Mouse (Mus musculus): ENCODE results near the gene Ifitm2. TPM values are rescaled to one million over a fixed set of nuclear protein-coding genes. Genes with fewer than 3 reads are reported as not detected.
"Not testable (repeated sequence)": the region's sequence is repeated elsewhere in the genome, so short reads cannot be mapped to it uniquely, and the experiment has no call there.

Ifitm2 gene
- polyA plus RNA-seq, 1 experiment from 2014 or later: 991 TPM

DNA sequence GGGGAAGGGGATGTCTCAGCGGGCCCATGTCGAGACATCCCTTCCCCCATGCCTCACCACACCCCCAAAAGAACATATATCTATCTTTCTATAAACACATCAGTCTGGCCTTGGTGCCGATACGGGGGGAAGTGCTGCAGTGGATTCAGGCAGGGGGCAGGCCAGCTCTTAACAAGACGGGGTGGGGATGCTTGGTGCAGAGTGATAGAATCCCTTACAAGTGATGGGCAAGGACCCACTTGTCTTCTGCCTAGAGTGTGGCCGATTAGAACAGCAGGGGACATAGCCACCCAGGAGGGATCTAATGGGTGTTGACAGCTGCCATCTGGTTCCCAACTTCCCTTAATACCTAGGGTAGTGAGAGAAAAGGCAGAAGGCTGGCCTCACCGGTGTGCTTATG, 15.1 kb upstream of the Ifitm2 start:
- no peak overlapping the region for H3K4me3 ChIP-seq (ENCODE audit: low read length)
- H3K36me3 ChIP-seq (ENCODE audit: insufficient read depth, low read length): no peaks in the 10 kb centered on the region
- no peak for ATAC-seq (ENCODE audit: low FRiP score, low TSS enrichment)
- WGBS: 47% methylated on average over 7 of the region's 7 CpGs
- H3K4me2 ChIP-seq (replicated peaks; ENCODE audit: low read depth, low read length): no peak overlapping the region
- H3K27ac ChIP-seq (ENCODE audit: low read length): peak overlapping the region; percentile 82; the same call in 1 of the 2 replicates
- H3K4me1 ChIP-seq (ENCODE audit: insufficient read depth, low read length): peaks cover 46% of the 10 kb centered on the region
- H3K9me3 ChIP-seq (ENCODE audit: low read length): no peaks in the 10 kb centered on the region
- H3K27me3 ChIP-seq (ENCODE audit: insufficient read depth, low read length): no peaks in the 10 kb centered on the region
- H3K9ac ChIP-seq (replicated peaks; ENCODE audit: low read length): no peak overlapping the region

DNA sequence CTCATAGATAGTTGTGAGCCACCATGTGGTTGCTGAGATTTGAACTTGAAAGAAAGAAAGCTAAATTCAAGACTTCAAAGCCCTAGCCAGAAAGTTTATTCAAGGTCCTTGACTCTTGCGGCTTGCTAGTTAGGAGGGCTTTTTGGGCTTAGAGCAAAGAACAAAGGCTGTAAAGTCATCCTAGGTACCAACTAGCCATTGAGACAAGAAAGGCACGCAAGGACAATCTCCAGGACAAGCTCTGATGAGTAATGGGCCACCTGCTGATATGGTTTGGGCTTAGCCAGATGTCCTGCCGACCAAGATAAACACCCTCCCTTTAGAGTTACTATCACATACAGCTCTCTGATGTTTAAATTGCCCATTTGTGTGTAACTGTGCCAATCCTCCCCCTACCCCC, 12.9 kb upstream of the Ifitm2 start:
- 26% methylated on average over 3 of the region's 3 CpGs for WGBS
- H3K27ac ChIP-seq (ENCODE audit: low read length): not testable (repeated sequence)
- H3K4me2 ChIP-seq (replicated peaks; ENCODE audit: low read depth, low read length): peak overlapping the region; percentile 44

DNA sequence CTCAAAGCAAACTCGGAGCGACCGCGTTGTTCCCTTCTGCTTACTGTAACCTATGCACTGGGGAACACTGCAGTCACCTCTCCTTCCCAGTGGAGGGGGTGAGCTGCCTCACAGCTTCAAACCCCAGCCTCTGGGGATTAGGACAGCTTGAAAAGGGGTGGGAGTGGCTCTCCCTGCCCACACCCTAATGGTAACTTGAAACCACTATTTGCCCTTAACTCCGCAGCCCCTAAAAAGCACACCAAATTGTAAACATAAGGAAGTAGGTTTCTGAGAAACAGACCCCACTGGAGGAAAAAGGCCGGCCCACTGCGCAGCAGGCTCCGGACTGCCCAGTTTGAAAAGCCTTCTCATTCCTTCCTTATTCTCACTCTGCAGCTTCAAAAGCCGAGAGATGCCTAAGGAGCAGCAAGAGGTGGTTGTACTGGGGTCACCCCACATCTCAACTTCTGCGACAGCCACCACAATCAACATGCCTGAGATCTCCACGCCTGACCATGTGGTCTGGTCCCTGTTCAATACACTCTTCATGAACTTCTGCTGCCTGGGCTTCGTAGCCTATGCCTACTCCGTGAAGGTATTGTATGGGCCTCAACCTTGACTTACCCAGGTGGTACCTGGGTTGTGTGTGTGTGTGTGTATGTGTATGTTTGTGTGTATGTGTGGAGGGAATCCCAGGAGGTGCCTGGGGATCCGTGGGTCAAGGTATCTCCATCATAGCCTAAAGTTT, 12.2 kb upstream of the Ifitm2 start:
- H3K9ac ChIP-seq (replicated peaks; ENCODE audit: low read length): peak overlapping the region; percentile 24
- peaks cover 35% of the 10 kb centered on the region for H3K4me1 ChIP-seq (ENCODE audit: insufficient read depth, low read length)
- H3K4me3 ChIP-seq (ENCODE audit: low read length): peak overlapping the region; percentile 21
- H3K27ac ChIP-seq (ENCODE audit: low read length): peak overlapping the region; percentile 70
- WGBS: 10% methylated on average over 14 of the region's 14 CpGs
- peak; percentile 43; the same call in 1 of the 2 replicates for ATAC-seq (ENCODE audit: low FRiP score, low TSS enrichment)
- H3K9me3 ChIP-seq (ENCODE audit: low read length): no peaks in the 10 kb centered on the region
- H3K27me3 ChIP-seq (ENCODE audit: insufficient read depth, low read length): no peaks in the 10 kb centered on the region
- H3K4me2 ChIP-seq (replicated peaks; ENCODE audit: low read depth, low read length): peak overlapping the region; percentile 44
- no peaks in the 10 kb centered on the region for H3K36me3 ChIP-seq (ENCODE audit: insufficient read depth, low read length)

More for the DNA sequence above, 12.9 kb upstream of the Ifitm2 start:
- not testable (repeated sequence) for H3K9me3 ChIP-seq (ENCODE audit: low read length); H3K36me3 ChIP-seq (ENCODE audit: insufficient read depth, low read length); H3K27me3 ChIP-seq (ENCODE audit: insufficient read depth, low read length); ATAC-seq (ENCODE audit: low FRiP score, low TSS enrichment); H3K9ac ChIP-seq (replicated peaks; ENCODE audit: low read length); H3K4me3 ChIP-seq (ENCODE audit: low read length)
- peaks cover 40% of the 10 kb centered on the region for H3K4me1 ChIP-seq (ENCODE audit: insufficient read depth, low read length)

- Histone ChIP-seq H3K4me3 (ENCODE audit: low read length) (peak within 1 kb of the TSS; percentile 21), H3K27ac (ENCODE audit: low read length) (peak within 1 kb of the TSS; percentile 70), H3K27me3 (ENCODE audit: insufficient read depth, low read length) (no peaks in the 10 kb centered on the region), H3K9ac (replicated peaks; ENCODE audit: low read length) (peak within 1 kb of the TSS; percentile 24), H3K36me3 (ENCODE audit: insufficient read depth, low read length) (no peaks in the 10 kb centered on the region), H3K4me2 (replicated peaks; ENCODE audit: low read depth, low read length) (peak within 1 kb of the TSS; percentile 44), H3K9me3 (ENCODE audit: low read length) (no peaks in the 10 kb centered on the region), H3K4me1 (ENCODE audit: insufficient read depth, low read length) (peaks cover 35% of the 10 kb centered on the region)
- no peak for ATAC-seq (ENCODE audit: low FRiP score, low TSS enrichment)
- WGBS: 89% methylated on average over 4 of the region's 4 CpGs
These were observed 11.1 kb upstream of the Ifitm2 start, which contains the start of gene Ifitm1 for GRCm38 (mm10) chr7:140966921-140967320. Ifitm1 (plus strand) TSS chr7:140967221.

DNA sequence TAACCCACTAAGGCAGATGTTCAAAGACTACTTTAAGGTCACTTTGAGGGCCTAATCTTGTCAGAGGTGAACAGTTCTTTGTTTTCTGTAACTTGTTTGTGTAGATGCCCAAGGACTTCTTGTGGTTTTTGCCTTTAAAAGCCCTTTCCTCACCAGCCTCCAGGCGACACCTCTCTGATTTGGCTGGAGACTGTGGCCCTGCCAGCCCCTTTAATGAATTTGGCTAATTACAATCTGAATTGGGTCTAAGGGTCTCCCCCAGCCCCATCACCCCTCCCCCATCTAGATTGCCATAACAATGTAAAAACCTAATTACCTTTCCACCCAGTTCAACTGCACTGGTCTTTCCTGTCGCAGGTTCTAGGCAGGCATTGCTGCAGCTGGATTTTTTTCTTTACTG, 6.9 kb upstream of the Ifitm2 start:
- no peak overlapping the region for H3K4me2 ChIP-seq (replicated peaks; ENCODE audit: low read depth, low read length)
- no peak overlapping the region for H3K4me3 ChIP-seq (ENCODE audit: low read length)
- H3K27ac ChIP-seq (ENCODE audit: low read length): no peak overlapping the region
- no peaks in the 10 kb centered on the region for H3K36me3 ChIP-seq (ENCODE audit: insufficient read depth, low read length)
- no peak overlapping the region for H3K9ac ChIP-seq (replicated peaks; ENCODE audit: low read length)
- H3K4me1 ChIP-seq (ENCODE audit: insufficient read depth, low read length): peaks cover 7% of the 10 kb centered on the region; the same call in 1 of the 2 replicates
- WGBS: 84% methylated on average over 2 of the region's 2 CpGs
- H3K27me3 ChIP-seq (ENCODE audit: insufficient read depth, low read length): no peaks in the 10 kb centered on the region
- no peak for ATAC-seq (ENCODE audit: low FRiP score, low TSS enrichment)
- H3K9me3 ChIP-seq (ENCODE audit: low read length): no peaks in the 10 kb centered on the region

GRCm38 (mm10) chr7:140961416-140961815, 5.6 kb upstream of the Ifitm2 start:
- 76% methylated on average over 2 of the region's 2 CpGs for WGBS
- Histone ChIP-seq H3K4me2 (replicated peaks; ENCODE audit: low read depth, low read length) (no peak overlapping the region), H3K27ac (ENCODE audit: low read length) (no peak overlapping the region), H3K4me1 (ENCODE audit: insufficient read depth, low read length) (peaks cover 8% of the 10 kb centered on the region), H3K27me3 (ENCODE audit: insufficient read depth, low read length) (no peaks in the 10 kb centered on the region), H3K9ac (replicated peaks; ENCODE audit: low read length) (no peak overlapping the region), H3K9me3 (ENCODE audit: low read length) (no peaks in the 10 kb centered on the region), H3K36me3 (ENCODE audit: insufficient read depth, low read length) (no peaks in the 10 kb centered on the region), H3K4me3 (ENCODE audit: low read length) (no peak overlapping the region)
- ATAC-seq (ENCODE audit: low FRiP score, low TSS enrichment): no peak

DNA sequence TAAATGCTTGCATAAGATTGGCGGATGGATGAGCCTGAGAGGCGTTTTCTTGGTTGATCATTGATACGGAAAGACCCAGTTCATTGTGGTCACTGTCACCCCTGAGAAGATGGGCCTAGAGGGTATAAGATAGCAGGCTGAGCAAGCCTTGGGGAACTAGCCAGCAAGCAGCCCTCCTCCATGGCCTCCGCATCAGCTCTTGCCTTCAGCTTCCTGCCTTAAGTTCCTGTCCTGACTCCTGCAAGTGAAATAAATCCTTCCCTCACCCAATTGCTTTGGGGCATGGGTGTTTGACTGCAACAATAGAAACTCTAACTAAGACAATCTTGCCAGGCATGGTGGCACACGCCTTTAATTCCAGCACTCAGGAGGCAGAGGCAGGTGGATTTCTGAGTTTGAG, 4.2 kb upstream of the Ifitm2 start:
- Histone ChIP-seq H3K27ac (ENCODE audit: low read length) (no peak overlapping the region), H3K9me3 (ENCODE audit: low read length) (no peaks in the 10 kb centered on the region), H3K4me1 (ENCODE audit: insufficient read depth, low read length) (peaks cover 14% of the 10 kb centered on the region), H3K4me2 (replicated peaks; ENCODE audit: low read depth, low read length) (no peak overlapping the region), H3K9ac (replicated peaks; ENCODE audit: low read length) (no peak overlapping the region), H3K27me3 (ENCODE audit: insufficient read depth, low read length) (no peaks in the 10 kb centered on the region), H3K4me3 (ENCODE audit: low read length) (no peak overlapping the region), H3K36me3 (ENCODE audit: insufficient read depth, low read length) (no peaks in the 10 kb centered on the region)
- WGBS: 84% methylated on average over 5 of the region's 5 CpGs
- ATAC-seq (ENCODE audit: low FRiP score, low TSS enrichment): no peak

DNA sequence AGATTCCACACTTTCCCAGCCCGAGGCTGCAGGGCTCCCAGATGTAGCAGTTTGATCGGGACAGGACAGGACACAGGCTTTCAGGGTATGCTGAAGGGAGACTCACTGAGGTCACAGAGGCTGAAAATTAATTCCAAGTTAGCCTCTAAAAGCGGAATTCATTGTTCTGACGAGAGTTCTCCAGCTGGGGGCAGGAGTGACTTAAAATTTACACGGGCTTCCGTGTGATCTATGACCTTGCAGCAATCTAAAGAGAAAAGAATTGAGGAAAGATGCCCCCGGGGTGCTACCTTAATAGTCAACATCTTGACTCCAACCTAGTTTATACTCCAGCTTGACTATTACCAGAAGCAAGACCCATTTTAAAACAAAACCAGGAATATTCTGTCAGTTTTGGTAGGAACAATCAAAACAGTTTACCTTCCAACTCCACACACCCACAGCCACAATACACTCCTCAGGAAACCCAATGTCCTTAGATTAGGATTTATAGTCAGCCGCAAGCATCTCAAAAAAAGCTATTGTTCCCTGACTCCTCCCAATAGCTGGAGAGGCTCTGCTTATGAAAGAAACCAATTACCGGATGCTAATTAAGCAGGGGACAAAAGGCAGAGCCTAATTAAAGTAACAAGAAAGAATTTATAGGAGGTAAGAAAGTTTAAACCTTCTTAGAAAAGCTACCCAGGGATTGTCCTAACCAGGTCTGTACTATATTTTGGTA, 3.6 kb upstream of the Ifitm2 start:
- no peak overlapping the region for H3K9ac ChIP-seq (replicated peaks; ENCODE audit: low read length)
- ATAC-seq (ENCODE audit: low FRiP score, low TSS enrichment): no peak
- no peak overlapping the region for H3K4me3 ChIP-seq (ENCODE audit: low read length)
- H3K4me2 ChIP-seq (replicated peaks; ENCODE audit: low read depth, low read length): no peak overlapping the region
- 8% methylated on average over 9 of the region's 9 CpGs for WGBS
- H3K27ac ChIP-seq (ENCODE audit: low read length): peak overlapping the region; percentile 8; the same call in 1 of the 2 replicates
- no peaks in the 10 kb centered on the region for H3K36me3 ChIP-seq (ENCODE audit: insufficient read depth, low read length)
- H3K9me3 ChIP-seq (ENCODE audit: low read length): no peaks in the 10 kb centered on the region
- no peaks in the 10 kb centered on the region for H3K27me3 ChIP-seq (ENCODE audit: insufficient read depth, low read length)
- H3K4me1 ChIP-seq (ENCODE audit: insufficient read depth, low read length): peaks cover 18% of the 10 kb centered on the region

DNA sequence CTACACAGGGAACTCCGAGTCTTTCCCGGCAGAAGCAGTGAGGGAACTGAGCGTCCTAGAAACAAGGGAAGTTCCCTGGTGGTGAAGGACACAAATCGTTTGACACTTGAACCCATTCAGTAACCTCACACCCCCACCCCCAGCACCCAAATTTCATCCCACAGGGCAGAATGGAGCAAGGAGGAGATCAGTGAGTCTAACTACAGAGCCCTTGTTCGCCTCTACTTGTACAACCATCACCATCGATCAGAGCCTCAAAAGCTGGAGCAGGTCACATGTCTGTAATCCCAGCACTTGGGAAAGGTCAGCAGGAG, 726 bp upstream of the Ifitm2 start:
- Histone ChIP-seq H3K9ac (replicated peaks; ENCODE audit: low read length) (peak overlapping the region; percentile 7; the same call in 1 of the 2 replicates), H3K4me1 (ENCODE audit: insufficient read depth, low read length) (peaks cover 35% of the 10 kb centered on the region), H3K27ac (ENCODE audit: low read length) (peak overlapping the region; percentile 96), H3K4me2 (replicated peaks; ENCODE audit: low read depth, low read length) (peak overlapping the region; percentile 79), H3K36me3 (ENCODE audit: insufficient read depth, low read length) (no peaks in the 10 kb centered on the region), H3K27me3 (ENCODE audit: insufficient read depth, low read length) (no peaks in the 10 kb centered on the region), H3K9me3 (ENCODE audit: low read length) (no peaks in the 10 kb centered on the region), H3K4me3 (ENCODE audit: low read length) (no peak overlapping the region)
- 42% methylated on average over 6 of the region's 6 CpGs for WGBS
- no peak; the same call in 1 of the 2 replicates for ATAC-seq (ENCODE audit: low FRiP score, low TSS enrichment)

GRCm38 (mm10) chr7:140955342-140955741, 445 bp downstream of the Ifitm2 start:
- H3K36me3 ChIP-seq (ENCODE audit: insufficient read depth, low read length): no peaks in the 10 kb centered on the region
- peak overlapping the region; percentile 73 for H3K4me3 ChIP-seq (ENCODE audit: low read length)
- peak overlapping the region; percentile 79 for H3K4me2 ChIP-seq (replicated peaks; ENCODE audit: low read depth, low read length)
- no peaks in the 10 kb centered on the region for H3K9me3 ChIP-seq (ENCODE audit: low read length)
- ATAC-seq (ENCODE audit: low FRiP score, low TSS enrichment): peak; percentile 43
- H3K4me1 ChIP-seq (ENCODE audit: insufficient read depth, low read length): peaks cover 47% of the 10 kb centered on the region
- H3K27me3 ChIP-seq (ENCODE audit: insufficient read depth, low read length): no peaks in the 10 kb centered on the region
- H3K9ac ChIP-seq (replicated peaks; ENCODE audit: low read length): peak overlapping the region; percentile 77
- 5% methylated on average over 17 of the region's 17 CpGs for WGBS
- H3K27ac ChIP-seq (ENCODE audit: low read length): peak overlapping the region; percentile 96

Measured in kidney, embryonic 16.5 days (tissue).